Mouse (Mus musculus) neural tube, embryonic 10.5 days (tissue): ENCODE measurements around the gene Maml3.

Experiments used
- DNase-seq: peaks from one replicate; pipeline ENCODE4 v3.0.0-alpha.2; 2017; ENCODE audit warnings: low spot score; ENCODE audit errors: extremely low spot score

Maml3 gene

GRCm38 (mm10) chr3:51876729-51877128 is 228.1 kb downstream of the Maml3 start:
- DNase-seq: no peak

- no peak for DNase-seq
Measured at GRCm38 (mm10) chr3:51875629-51876028, 229.2 kb downstream of the Maml3 start.

GRCm38 (mm10) chr3:51874252-51874651 is 230.6 kb downstream of the Maml3 start:
- no peak for DNase-seq

DNA sequence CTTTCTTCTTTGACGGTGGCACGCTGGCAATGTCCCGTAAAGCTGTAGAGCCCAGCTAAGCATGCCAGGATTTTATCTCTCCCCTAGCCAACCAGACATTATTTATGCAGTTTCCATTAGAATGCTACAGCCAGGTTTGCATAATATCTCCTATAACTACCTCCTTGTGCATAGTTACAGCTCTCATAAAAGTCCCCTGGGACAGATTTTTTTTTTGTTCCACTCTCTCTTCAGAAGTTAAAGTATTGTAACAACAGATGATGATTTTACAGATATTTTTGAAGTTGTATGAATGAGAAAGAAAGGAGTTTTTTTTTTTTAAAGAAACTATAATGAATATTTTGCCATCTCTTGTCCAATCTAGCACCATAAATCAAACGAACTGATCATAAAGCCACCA is 232.1 kb downstream of the Maml3 start:
- DNase-seq: no peak

DNA sequence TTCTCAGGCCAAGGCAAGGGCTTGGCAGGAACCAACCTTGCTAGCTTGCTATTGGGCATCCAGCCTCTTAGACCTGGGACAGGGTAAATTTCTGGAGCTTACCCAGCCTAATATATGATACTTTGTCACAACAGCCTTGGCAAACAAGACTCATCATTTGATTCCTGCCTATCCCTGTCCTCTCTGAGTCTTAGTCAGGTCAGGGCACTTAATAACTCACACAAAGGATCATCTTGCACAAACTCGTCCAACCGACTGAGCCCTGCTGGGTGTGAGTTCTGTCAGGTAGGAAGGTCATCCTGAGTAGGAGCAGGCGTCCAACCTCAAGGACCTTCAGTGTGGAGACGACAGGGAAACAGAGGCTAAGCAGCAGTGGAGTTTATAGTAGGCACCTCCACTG is 233.5 kb downstream of the Maml3 start:
- no peak for DNase-seq

DNA sequence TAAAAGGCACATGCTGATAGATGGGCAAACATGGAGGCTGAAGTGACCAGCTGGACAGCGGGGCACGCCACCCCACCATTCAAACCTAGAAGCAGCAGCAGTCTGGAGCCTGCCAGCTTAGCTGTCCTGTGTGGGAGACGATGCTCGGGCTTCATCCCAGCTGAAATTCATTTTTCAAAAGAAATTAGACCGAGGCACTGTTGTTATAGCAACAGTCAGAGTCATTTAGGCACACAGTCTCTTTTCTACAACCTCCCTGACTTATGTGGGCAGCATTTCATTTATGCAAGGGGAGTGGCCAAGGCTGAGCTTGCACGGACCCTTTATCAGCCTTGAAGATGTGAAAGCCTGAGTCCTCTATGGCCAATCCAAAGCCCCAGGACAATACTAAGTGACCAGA is 234.9 kb downstream of the Maml3 start:
- no peak for DNase-seq

GRCm38 (mm10) chr3:51868857-51869256 is 236.0 kb downstream of the Maml3 start:
- DNase-seq: no peak

DNA sequence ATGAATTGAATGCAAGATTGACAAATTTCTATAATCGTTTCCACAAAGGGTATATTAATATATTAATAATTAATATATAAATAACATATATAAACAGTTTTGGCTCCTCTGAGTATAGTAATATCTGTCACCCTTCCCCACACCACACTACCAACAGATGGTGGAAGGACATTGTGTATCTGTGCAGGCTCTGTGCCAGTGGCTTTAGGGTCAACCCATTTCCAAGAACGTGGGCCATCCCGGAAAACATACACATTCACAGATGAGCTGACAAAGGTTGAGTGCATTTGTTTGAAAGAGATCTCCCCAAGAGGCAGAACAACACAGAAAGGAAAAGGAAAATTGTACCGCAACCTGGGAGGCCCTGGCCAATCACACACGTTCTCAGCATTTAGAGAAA is 238.4 kb downstream of the Maml3 start:
- DNase-seq: no peak

DNA sequence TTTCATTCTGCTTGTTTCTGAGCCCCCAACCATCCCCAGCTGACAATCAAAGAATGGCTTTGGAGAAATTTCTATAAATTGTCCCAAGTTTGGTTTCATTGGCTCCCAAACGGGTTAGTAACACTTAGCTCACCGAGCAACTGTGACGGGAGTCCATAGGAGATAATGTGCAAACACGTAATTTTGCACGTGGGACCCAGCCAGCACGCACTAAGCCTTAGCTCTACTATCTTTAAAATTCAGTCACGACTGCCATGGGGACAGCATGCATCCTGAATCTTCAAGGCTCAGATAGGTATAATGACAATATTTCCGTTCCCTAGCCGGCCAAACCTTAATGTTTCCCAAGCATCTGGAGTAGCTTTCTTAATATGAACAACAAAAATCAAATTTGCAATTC is 243.2 kb downstream of the Maml3 start:
- no peak for DNase-seq

DNA sequence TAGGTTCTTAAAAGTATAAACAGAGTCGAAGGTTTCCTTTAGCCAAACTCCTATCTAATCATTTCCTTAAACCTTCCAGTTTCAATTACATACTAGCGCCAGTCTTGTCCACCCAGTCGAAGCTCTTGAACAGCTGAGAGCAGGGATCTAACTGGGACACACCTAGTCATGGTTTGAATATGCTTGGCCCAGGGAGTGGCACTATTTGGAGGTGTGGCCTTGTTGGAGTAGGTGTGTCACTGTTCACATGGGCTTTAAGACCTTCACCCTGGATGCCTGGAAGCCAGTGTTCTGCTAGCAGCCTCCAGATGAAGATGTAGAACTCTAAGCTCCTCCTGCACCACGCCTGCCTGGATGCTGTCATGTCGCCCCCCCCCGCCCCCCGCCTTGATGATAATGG is 244.4 kb downstream of the Maml3 start:
- no peak for DNase-seq

- no peak for DNase-seq
Measured at GRCm38 (mm10) chr3:51859208-51859607, 245.7 kb downstream of the Maml3 start.

- DNase-seq: no peak
Measured at GRCm38 (mm10) chr3:51854152-51854551, 250.7 kb downstream of the Maml3 start.

DNA sequence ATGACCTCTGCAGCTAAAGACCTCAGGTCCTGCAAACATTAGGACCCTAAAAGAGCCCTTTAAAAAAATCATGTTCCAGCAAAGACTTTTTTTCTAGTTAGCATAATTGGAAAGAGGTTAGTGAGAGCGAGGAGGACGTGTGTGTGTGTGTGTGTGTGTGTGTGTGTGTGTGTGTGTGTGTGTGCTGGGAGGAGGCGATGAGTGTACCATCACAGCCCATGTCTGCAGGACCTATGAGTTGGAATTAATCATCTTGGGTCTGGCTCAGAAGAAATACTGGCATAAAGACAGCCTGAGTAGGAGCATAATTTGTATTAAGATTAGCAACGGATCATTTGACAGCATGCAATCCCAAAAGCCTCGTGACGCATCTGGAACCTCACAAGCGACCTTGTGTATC is 251.3 kb downstream of the Maml3 start:
- no peak for DNase-seq

GRCm38 (mm10) chr3:51852692-51853091 is 252.2 kb downstream of the Maml3 start:
- DNase-seq: no peak

- no peak for DNase-seq
Measured at GRCm38 (mm10) chr3:51851596-51851995, 253.3 kb downstream of the Maml3 start.

DNA sequence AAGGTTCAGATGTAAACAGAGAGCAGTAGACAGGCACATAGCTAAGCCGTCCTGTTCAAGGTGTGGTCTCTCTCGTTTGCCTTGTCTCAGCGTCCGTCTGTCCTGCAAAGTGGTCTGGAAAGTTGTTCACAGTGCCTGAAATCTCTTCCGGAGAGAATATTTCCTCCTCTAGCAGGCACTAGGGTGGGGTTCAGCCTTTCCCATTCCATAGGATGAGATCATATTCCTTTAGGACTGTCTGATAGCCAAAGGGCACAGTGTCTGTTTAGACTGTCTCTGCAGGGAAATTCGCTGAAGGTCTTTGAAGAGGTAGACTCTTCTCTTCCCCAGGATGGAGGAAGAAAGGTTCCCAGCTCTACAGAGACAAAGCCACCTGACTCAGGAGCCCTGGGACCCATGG is 255.4 kb downstream of the Maml3 start:
- no peak for DNase-seq

GRCm38 (mm10) chr3:51847262-51847661 is 257.6 kb downstream of the Maml3 start:
- no peak for DNase-seq

DNA sequence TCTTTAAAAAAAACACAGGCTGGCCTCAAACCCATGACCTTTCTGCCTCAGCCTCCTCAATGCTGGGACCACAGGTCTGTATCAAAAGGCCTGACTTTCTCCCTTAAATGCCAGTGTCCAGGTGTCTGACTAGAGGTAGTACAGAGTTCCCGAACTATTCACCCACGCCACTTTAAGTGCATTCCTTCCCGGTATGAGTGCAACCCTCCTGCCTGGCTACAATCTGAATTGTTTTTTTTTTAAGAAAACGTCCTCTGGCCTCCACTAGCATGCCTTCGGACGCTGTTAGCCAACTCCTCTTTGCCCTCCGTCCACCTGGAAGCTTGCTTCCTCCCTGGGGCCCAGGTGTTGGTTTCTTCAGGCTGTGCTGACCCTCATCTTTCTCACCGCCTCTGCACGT is 260.6 kb downstream of the Maml3 start:
- no peak for DNase-seq

DNA sequence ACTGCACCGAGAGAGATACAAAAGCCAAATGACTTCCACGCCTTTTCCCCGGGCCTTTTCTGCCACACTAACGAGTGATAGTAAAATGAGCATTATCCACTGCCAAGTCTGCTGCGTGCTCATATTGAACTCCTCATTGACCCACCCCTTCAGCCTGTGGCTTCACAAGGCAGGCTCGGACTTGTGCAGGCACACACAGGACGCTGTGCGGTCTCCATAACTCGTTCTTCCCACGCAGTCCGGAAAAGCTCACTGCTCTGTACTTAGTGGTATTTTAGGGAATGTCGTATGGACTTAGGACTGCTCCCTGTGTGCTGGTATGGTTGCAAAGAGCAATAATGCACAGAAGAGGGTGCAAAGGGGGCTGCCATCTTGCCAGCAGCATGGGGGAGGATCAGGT is 262.7 kb downstream of the Maml3 start:
- no peak for DNase-seq

GRCm38 (mm10) chr3:51841598-51841997 is 263.3 kb downstream of the Maml3 start:
- no peak for DNase-seq

- no peak for DNase-seq
Measured at GRCm38 (mm10) chr3:51841177-51841576, 263.7 kb downstream of the Maml3 start.

GRCm38 (mm10) chr3:51840095-51840805 is 264.6 kb downstream of the Maml3 start:
- no peak for DNase-seq

- DNase-seq: no peak
Measured at GRCm38 (mm10) chr3:51839353-51839715, 265.5 kb downstream of the Maml3 start.
